Mouse (Mus musculus) embryonic facial prominence, embryonic 15.5 days (tissue): Measurements from ENCODE around the gene Mtnr1b. TPM values are rescaled to one million over a fixed set of nuclear protein-coding genes. Genes with fewer than 3 reads are reported as not detected.

Source experiments
- ATAC-seq: fragments of 200-750 bp; cut with Nextera tagmentation; 2 replicates; pipeline ENCODE4 v1.8.0; 2017; ENCODE audit warnings: low read depth, moderate TSS enrichment; ENCODE audit not compliant: insufficient number of reproducible peaks, low FRiP score, low TSS enrichment
- H3K27ac ChIP-seq: fragments of 300-500 bp; sonication (generic); replicated peaks from 2 replicates; pipeline ENCODE4 v1.5.1; 2015; ENCODE audit warnings: mild to moderate bottlenecking, inconsistent platforms
- H3K27me3 ChIP-seq: fragments of 300-500 bp; sonication (generic); 2 replicates; pipeline ENCODE4 v1.6.1; 2015; ENCODE audit warnings: inconsistent platforms
- H3K36me3 ChIP-seq: fragments of 300-500 bp; sonication (generic); 2 replicates; pipeline ENCODE4 v1.6.1; 2015; ENCODE audit warnings: mild to moderate bottlenecking, inconsistent platforms
- H3K4me1 ChIP-seq: fragments of 300-500 bp; sonication (generic); 2 replicates; pipeline ENCODE4 v1.6.1; 2015; ENCODE audit warnings: inconsistent platforms
- H3K4me2 ChIP-seq: fragments of 300-500 bp; sonication (generic); replicated peaks from 2 replicates; pipeline ENCODE4 v1.6.1; 2015; ENCODE audit warnings: mild to moderate bottlenecking, inconsistent platforms
- H3K4me3 ChIP-seq: fragments of 300-500 bp; sonication (generic); replicated peaks from 2 replicates; pipeline ENCODE4 v1.5.1; 2015; ENCODE audit warnings: mild to moderate bottlenecking, inconsistent platforms
- H3K9ac ChIP-seq: fragments of 300-500 bp; sonication (generic); 2 replicates; pipeline ENCODE4 v1.6.1; 2015; ENCODE audit warnings: inconsistent platforms
- H3K9me3 ChIP-seq: fragments of 300-500 bp; sonication (generic); replicated peaks from 2 replicates; pipeline ENCODE4 v1.6.1; 2016; ENCODE audit warnings: inconsistent platforms
- WGBS: fragments of 180-500 bp; shearing (Covaris S2); methylation state at CpG from one replicate; pipeline ENCODE4 v1.1.7; 2015; 5-methylcytosine and 5-hydroxymethylcytosine counted together
- polyA plus RNA-seq: library from polyadenylated mRNA; unstranded; fragments of >200 nt; fragmentation: Nextera tagmentation; extraction: Ambion mirVana; gene quantifications from 2 replicates; pipeline ENCODE4 v1.2.1, GENCODE M21; 2015

Mtnr1b gene
- polyA plus RNA-seq, result not detected in 2 replicates

DNA sequence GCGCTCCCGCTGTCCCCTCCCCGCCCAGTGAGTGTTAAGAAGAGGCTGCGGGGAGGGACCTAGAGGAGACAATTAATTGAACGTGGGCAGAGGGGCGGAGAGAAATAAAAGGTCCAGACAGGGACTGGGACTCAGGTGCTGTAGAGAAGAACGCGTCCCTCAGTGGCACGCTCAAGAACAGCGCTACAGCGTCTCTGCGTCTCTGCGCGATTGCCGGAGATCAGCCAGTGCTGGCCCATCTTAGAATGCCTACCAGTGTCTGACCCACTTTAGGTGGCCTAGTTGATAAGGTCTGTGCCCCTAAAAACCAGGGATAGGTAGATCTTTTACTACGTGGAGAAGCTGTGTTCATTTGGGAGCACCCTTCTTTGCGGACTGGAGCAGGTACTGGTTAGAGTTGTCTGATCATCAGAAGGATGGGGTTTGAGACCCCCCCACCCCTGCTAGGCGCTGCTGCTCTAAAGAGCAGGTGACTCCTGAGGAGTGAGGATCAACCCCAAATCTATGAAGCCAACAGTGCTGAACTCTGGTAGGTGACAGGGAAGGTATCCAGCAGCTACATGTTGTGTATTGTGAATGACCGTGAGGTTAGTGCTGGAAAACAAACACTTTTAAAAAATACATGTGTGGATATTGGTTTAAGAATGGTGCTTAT is at the start of gene Mtnr1b:
Gene Mtnr1b, minus strand, starts transcription at position 51 of the 655 bp plus-strand sequence.
- no peak within 1 kb of the TSS for H3K27ac ChIP-seq
- peaks cover 15% of the 10 kb centered on the region for H3K27me3 ChIP-seq
- no peaks in the 10 kb centered on the region for H3K4me1 ChIP-seq
- H3K9ac ChIP-seq, result no peak within 1 kb of the TSS
- H3K4me3 ChIP-seq, result no peak within 1 kb of the TSS
- WGBS, result 56% methylated on average over 19 of the region's 19 CpGs
- no peak for ATAC-seq
- no peaks in the 10 kb centered on the region for H3K36me3 ChIP-seq
- no peaks in the 10 kb centered on the region for H3K9me3 ChIP-seq
- H3K4me2 ChIP-seq, result no peak within 1 kb of the TSS

- Histone ChIP-seq H3K4me1 (no peaks in the 10 kb centered on the region), H3K4me2 (no peak overlapping the region), H3K9me3 (no peaks in the 10 kb centered on the region), H3K4me3 (no peak overlapping the region), H3K27ac (no peak overlapping the region), H3K36me3 (no peaks in the 10 kb centered on the region), H3K9ac (no peak overlapping the region), H3K27me3 (no peaks in the 10 kb centered on the region)
- 81% methylated on average over 4 of the region's 4 CpGs for WGBS
- ATAC-seq, result no peak
Measured at GRCm38 (mm10) chr9:15920271-15920670, 45.9 kb upstream of the Mtnr1b start.

- no peak overlapping the region for H3K9ac ChIP-seq
- no peak overlapping the region for H3K4me3 ChIP-seq
- no peaks in the 10 kb centered on the region for H3K27me3 ChIP-seq
- H3K27ac ChIP-seq, result no peak overlapping the region
- no peaks in the 10 kb centered on the region for H3K4me1 ChIP-seq
- 68% methylated on average over 5 of the region's 5 CpGs for WGBS
- H3K4me2 ChIP-seq, result no peak overlapping the region
- ATAC-seq, result no peak
- H3K36me3 ChIP-seq, result no peaks in the 10 kb centered on the region
- H3K9me3 ChIP-seq, result no peaks in the 10 kb centered on the region
Measured at GRCm38 (mm10) chr9:15919373-15920005, 45.1 kb upstream of the Mtnr1b start.

DNA sequence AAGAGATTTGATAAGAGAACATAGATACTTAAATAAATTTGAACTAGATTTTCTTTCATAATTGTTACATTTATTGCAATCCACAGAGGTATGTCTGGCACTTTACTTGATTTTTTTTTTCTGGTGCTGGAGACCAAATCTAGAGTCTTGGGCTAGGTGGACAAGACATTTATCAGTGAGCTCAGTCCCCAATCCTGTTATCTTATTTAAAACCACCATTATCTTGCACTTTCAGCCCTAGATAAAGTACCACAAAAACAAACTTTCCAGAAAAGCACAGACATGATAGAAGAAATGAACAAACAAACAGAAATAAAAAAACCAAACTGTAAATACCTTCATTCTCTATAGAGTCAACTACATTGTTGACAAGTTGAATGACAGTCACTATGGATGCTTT is 42.2 kb upstream of the Mtnr1b start:
- Histone ChIP-seq H3K27me3 (no peaks in the 10 kb centered on the region), H3K36me3 (no peaks in the 10 kb centered on the region), H3K9ac (no peak overlapping the region), H3K4me1 (no peaks in the 10 kb centered on the region), H3K4me2 (no peak overlapping the region), H3K27ac (no peak overlapping the region), H3K4me3 (no peak overlapping the region), H3K9me3 (no peaks in the 10 kb centered on the region)
- no peak for ATAC-seq

DNA sequence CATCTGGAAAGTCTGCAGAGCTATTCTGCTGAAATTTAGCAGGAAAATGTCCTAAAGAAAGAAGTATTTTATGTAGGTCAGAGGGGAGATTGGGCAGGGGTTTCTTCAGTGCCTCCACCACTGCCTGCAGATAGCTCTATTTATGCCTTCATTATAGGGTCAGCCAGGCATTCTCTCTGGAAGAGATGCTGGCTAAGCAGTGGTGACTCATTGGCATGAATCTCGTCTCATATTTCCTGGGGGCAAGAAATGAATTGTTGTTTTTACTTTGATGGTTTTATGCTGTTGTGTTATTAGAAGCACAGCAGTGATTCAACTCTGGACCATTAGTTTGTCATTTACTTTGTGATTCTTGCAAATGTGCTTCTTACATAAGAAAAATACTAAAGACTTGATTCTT is 38.4 kb upstream of the Mtnr1b start:
- 22% methylated on average over 1 of the region's 1 CpGs for WGBS
- H3K4me2 ChIP-seq, result no peak overlapping the region
- H3K36me3 ChIP-seq, result no peaks in the 10 kb centered on the region
- H3K27me3 ChIP-seq, result no peaks in the 10 kb centered on the region
- no peak overlapping the region for H3K27ac ChIP-seq
- no peaks in the 10 kb centered on the region for H3K9me3 ChIP-seq
- no peak overlapping the region for H3K9ac ChIP-seq
- H3K4me1 ChIP-seq, result no peaks in the 10 kb centered on the region
- ATAC-seq, result no peak
- no peak overlapping the region for H3K4me3 ChIP-seq

GRCm38 (mm10) chr9:15909397-15910113 is 35.2 kb upstream of the Mtnr1b start:
- H3K27me3 ChIP-seq, result no peaks in the 10 kb centered on the region
- H3K4me3 ChIP-seq, result no peak overlapping the region
- no peaks in the 10 kb centered on the region for H3K9me3 ChIP-seq
- H3K36me3 ChIP-seq, result no peaks in the 10 kb centered on the region
- ATAC-seq, result no peak
- H3K9ac ChIP-seq, result no peak overlapping the region
- H3K4me2 ChIP-seq, result no peak overlapping the region
- H3K4me1 ChIP-seq, result no peaks in the 10 kb centered on the region
- no peak overlapping the region for H3K27ac ChIP-seq
- 67% methylated on average over 2 of the region's 2 CpGs for WGBS

DNA sequence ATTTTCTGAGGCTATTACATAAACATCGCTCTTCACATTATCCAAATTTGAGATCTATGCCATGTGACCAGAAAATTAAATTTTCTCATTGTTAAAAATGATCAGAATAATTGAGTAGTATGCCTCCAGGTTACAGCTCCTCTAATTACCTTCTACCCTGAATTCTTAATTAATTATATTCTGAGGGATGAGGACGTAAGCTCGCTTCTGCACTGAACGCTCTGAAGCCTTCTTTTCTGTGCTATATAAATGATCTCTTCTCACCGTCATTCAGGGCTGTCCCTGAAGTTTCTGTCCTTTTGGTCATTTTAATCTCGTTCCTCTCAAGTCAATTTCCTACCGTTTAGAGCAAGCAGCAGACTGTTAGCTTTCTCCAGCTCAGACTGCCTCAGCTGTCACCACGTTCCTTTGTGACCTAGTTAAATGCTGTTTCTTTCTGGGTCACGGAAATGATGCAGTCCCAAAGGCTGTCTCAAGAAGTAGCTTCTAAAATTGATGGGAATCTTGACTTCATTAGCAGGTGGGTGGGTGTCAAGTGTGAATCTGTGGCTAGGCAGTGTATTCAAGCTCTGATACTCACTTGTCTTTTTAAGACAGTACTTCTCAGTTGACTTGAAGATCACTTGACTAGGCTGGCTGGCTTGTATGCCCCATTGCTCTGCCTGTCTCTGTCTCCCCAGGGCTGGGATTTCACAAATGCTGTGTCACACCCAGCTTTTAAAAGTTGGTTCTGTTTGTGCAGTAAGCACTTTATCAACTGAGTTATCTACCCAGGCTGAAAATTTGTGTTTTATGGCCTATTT is 29.8 kb upstream of the Mtnr1b start:
- ATAC-seq, result no peak
- Histone ChIP-seq H3K9me3 (no peaks in the 10 kb centered on the region), H3K27me3 (no peaks in the 10 kb centered on the region), H3K4me3 (no peak overlapping the region), H3K36me3 (no peaks in the 10 kb centered on the region), H3K4me1 (no peaks in the 10 kb centered on the region), H3K9ac (no peak overlapping the region), H3K27ac (no peak overlapping the region), H3K4me2 (no peak overlapping the region)
- 63% methylated on average over 9 of the region's 9 CpGs for WGBS

GRCm38 (mm10) chr9:15898112-15898511 is 23.8 kb upstream of the Mtnr1b start:
- no peaks in the 10 kb centered on the region for H3K27me3 ChIP-seq
- no peaks in the 10 kb centered on the region for H3K4me1 ChIP-seq
- WGBS, result 59% methylated on average over 2 of the region's 2 CpGs
- no peaks in the 10 kb centered on the region for H3K36me3 ChIP-seq
- H3K4me3 ChIP-seq, result no peak overlapping the region
- no peak for ATAC-seq
- no peak overlapping the region for H3K9ac ChIP-seq
- no peaks in the 10 kb centered on the region for H3K9me3 ChIP-seq
- H3K27ac ChIP-seq, result no peak overlapping the region
- no peak overlapping the region for H3K4me2 ChIP-seq

GRCm38 (mm10) chr9:15886756-15887155 is 12.4 kb upstream of the Mtnr1b start:
- WGBS, result 67% methylated on average over 5 of the region's 5 CpGs
- no peaks in the 10 kb centered on the region for H3K36me3 ChIP-seq
- no peak overlapping the region for H3K9ac ChIP-seq

GRCm38 (mm10) chr9:15880754-15881153 is 6.4 kb upstream of the Mtnr1b start:
- no peaks in the 10 kb centered on the region for H3K9me3 ChIP-seq
- H3K4me2 ChIP-seq, result no peak overlapping the region
- H3K4me3 ChIP-seq, result no peak overlapping the region
- H3K4me1 ChIP-seq, result no peaks in the 10 kb centered on the region
- no peaks in the 10 kb centered on the region for H3K27me3 ChIP-seq
- no peaks in the 10 kb centered on the region for H3K36me3 ChIP-seq
- H3K9ac ChIP-seq, result no peak overlapping the region
- no peak for ATAC-seq
- no peak overlapping the region for H3K27ac ChIP-seq

More at GRCm38 (mm10) chr9:15886756-15887155, 12.4 kb upstream of the Mtnr1b start:
- Histone ChIP-seq H3K4me3 (no peak overlapping the region), H3K4me2 (no peak overlapping the region), H3K27ac (no peak overlapping the region), H3K9me3 (no peaks in the 10 kb centered on the region), H3K27me3 (no peaks in the 10 kb centered on the region), H3K4me1 (no peaks in the 10 kb centered on the region)
- no peak for ATAC-seq

DNA sequence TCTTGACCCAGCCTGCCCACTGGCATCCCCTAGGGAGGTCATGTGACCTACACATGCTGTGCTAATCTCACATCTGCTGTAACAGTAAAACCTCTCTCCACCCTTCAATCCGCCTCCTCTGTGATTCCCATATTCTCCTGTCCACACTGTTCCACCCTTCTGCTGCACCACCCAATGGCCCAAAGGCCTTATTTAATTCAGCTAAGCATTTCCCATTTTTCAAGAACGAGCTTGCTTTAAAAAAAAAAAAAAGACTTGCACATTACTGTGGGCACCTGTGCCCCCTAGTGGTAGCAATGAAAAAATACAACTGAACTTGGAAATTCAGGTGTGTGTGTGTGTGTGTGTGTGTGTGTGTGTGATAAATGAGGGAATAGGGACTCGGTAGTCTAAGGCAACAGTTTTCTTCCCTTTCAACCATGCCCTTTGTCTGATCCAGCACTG is 5.8 kb upstream of the Mtnr1b start:
- H3K9me3 ChIP-seq, result no peaks in the 10 kb centered on the region
- no peak overlapping the region for H3K9ac ChIP-seq
- no peak overlapping the region for H3K4me2 ChIP-seq
- WGBS, result 18% methylated on average over 3 of the region's 3 CpGs
- H3K4me3 ChIP-seq, result no peak overlapping the region
- ATAC-seq, result no peak
- H3K4me1 ChIP-seq, result no peaks in the 10 kb centered on the region
- H3K27ac ChIP-seq, result no peak overlapping the region
- no peaks in the 10 kb centered on the region for H3K27me3 ChIP-seq
- H3K36me3 ChIP-seq, result no peaks in the 10 kb centered on the region
